Mouse (Mus musculus) spleen, adult 2 months (tissue): ENCODE results near the gene Smyd1. TPM values are rescaled to one million over a fixed set of nuclear protein-coding genes. Genes with fewer than 3 reads are reported as not detected.

Source experiments
- DNase-seq, 2 experiments: peaks; one replicate each; pipeline versions ENCODE4 v3.0.0 to v3.0.0-alpha.2; 2012 to 2021; ENCODE audit warnings: low spot score in 2 of 2, low read depth in 1 of 2
- H3K27ac ChIP-seq: fragments of 200-500 bp; 2 replicates; pipeline ENCODE4 v1.5.1; 2012; ENCODE audit warnings: low read length, inconsistent platforms; ENCODE audit not compliant: insufficient read depth
- H3K27me3 ChIP-seq: fragments of 200-500 bp; 2 replicates; pipeline ENCODE4 v1.6.1; 2012; ENCODE audit warnings: mild to moderate bottlenecking, moderate library complexity, low read length, inconsistent platforms; ENCODE audit not compliant: control insufficient read depth, insufficient read depth
- H3K36me3 ChIP-seq: fragments of 200-500 bp; 2 replicates; pipeline ENCODE4 v1.6.1; 2012; ENCODE audit warnings: mild to moderate bottlenecking, low read length, inconsistent platforms; ENCODE audit not compliant: control insufficient read depth, insufficient read depth
- H3K4me1 ChIP-seq: fragments of 200-500 bp; 2 replicates; pipeline ENCODE4 v1.6.1; 2011; ENCODE audit warnings: inconsistent platforms; ENCODE audit not compliant: control insufficient read depth, insufficient read depth, insufficient read length
- H3K4me3 ChIP-seq: fragments of 200-500 bp; 2 replicates; pipeline ENCODE4 v1.5.1; 2011; ENCODE audit warnings: mild to moderate bottlenecking, inconsistent platforms; ENCODE audit not compliant: insufficient read depth, insufficient read length; ENCODE audit errors: extremely low read depth
- CTCF ChIP-seq: fragments of 200-500 bp; IDR thresholded peaks from 2 replicates; pipeline ENCODE4 v1.5.1; 2011; ENCODE audit warnings: mild to moderate bottlenecking, inconsistent platforms; ENCODE audit not compliant: insufficient read depth, insufficient read length, insufficient replicate concordance; ENCODE audit errors: extremely low read depth
- POLR2A ChIP-seq: fragments of 200-500 bp; IDR thresholded peaks from 2 replicates; pipeline ENCODE4 v1.6.1; 2011; ENCODE audit warnings: low read depth, low read length, inconsistent platforms
- WGBS: fragments of 180-500 bp; shearing (Covaris S2); methylation state at CpG from one replicate; pipeline ENCODE4 v1.1.7; 2018; 5-methylcytosine and 5-hydroxymethylcytosine counted together
- polyA plus RNA-seq: library from polyadenylated mRNA; depleted of rRNA; stranded (reverse); fragments of >200 nt; gene quantifications from 2 replicates; pipeline ENCODE4 v1.2.3, GENCODE M21; 2012

The Smyd1 gene
- polyA plus RNA-seq, 1 experiment: 0.48 TPM

DNA sequence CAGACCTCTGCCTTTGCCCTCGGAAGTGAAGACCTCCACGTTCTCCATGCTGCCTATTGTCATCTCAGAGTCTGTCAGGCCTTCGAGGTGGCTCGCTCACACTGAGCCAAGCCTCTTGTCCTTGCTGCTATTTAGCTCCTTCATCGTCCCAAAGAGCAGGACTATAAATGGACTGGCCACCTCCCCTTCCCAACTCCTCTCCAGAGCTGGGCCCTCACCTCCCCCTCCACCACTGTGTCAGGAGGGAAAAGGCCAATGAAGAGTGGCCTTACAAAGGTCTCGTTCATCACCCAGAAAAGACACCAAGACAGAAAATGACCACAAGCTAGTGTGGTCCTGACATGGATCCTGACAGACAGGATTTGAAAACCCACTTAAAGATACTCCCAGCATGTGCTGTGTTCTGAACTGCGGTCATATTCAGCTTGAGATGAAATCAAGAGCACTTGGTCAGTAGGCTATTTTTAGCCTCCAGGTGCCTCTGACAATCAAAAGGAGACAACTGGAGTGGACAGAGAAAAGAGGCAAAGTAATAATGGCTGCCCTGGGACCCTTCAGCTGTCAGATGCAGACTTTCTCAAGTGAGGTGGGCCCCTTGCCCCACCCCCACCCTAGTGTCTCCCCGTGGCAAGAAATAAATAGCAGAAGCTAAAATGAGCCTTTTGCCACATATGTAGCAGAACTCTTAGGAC, 59.7 kb downstream of the Smyd1 start:
- H3K4me1 ChIP-seq: no peaks in the 10 kb centered on the region
- no peak overlapping the region for H3K27ac ChIP-seq
- TF ChIP-seq POLR2A: no peak
- TF ChIP-seq CTCF: no peak
- no peaks in the 10 kb centered on the region for H3K36me3 ChIP-seq
- H3K27me3 ChIP-seq: no peaks in the 10 kb centered on the region
- no peak for DNase-seq
- H3K4me3 ChIP-seq: no peak overlapping the region
- 83% methylated on average over 8 of the region's 8 CpGs for WGBS

DNA sequence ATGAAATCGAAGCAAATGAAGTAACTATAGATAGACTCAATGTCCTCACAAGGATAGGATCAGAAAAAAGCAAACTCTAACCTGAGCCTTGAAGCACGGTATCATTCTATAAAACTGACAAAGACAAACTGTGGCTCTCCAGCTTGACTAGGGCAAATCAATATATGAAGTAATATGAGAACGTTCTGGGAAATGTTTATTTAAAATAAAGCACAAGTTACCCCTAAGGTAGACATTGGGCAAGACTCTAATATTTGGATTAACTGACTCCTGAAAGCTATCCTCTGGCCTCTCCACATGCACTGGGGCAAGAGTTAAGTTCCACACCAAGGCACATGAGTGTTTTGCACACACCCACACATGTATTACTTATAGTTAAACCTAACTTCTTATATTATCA, 61.0 kb downstream of the Smyd1 start:
- no peak for DNase-seq
- H3K4me3 ChIP-seq: no peak overlapping the region
- H3K4me1 ChIP-seq: no peaks in the 10 kb centered on the region
- no peaks in the 10 kb centered on the region for H3K36me3 ChIP-seq
- H3K27ac ChIP-seq: no peak overlapping the region
- TF ChIP-seq POLR2A (no peak), CTCF (no peak)
- 86% methylated on average over 3 of the region's 3 CpGs for WGBS
- H3K27me3 ChIP-seq: 0 out of 2 replicates have a peak, but pooled peaks cover 1% of the 10 kb centered on the region

DNA sequence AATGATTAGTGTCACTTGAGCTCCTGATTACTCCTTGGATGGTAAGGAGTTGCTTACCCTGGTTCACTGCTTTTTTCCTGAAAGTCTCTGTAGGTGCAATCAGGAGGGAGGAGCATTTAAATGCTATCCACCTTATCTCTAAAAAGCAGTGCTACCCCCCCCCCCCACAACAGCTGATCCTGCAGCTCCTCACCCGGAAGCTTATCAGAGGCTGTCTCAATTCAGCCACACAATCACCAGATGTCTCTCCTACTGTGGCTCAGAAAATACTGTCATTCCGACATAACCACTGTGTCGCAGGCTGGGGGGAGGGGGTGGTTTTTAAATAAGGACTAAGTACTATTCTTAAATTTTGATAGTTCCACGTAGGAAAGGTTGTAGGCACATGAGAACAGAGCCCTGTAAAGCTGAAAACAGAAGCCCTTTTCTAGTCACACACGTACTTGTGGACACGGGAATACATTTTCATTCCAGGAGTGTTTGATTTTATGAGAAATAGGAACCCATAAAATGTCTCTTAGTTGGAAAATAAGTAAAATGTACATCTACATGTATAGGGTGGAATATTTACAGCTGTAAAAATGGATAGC, 61.9 kb downstream of the Smyd1 start:
- Histone ChIP-seq H3K36me3 (no peaks in the 10 kb centered on the region), H3K27me3 (0 out of 2 replicates have a peak, but pooled peaks cover 1% of the 10 kb centered on the region), H3K27ac (no peak overlapping the region), H3K4me3 (no peak overlapping the region), H3K4me1 (no peaks in the 10 kb centered on the region)
- DNase-seq: no peak
- no peak for TF ChIP-seq POLR2A
- no peak for TF ChIP-seq CTCF
- 27% methylated on average over 6 of the region's 6 CpGs for WGBS

DNA sequence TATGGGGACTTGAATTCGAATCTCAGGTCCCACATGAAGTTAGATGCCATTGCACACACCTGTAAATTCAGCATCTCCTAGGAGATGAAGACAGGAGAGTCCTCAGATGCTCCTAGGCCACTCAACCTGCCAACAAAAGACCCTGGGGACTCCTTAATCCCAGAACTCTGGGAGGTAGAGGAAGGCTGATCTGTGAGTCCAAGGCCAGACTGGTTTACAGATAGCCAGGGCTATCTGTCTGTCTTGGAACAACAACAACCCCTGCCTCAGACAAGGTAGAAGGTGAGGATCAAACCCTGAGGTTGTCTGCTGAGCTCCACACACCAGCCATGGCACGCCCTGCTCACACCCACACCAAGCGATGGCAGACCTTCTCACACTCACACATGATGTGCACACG, 62.9 kb downstream of the Smyd1 start:
- Histone ChIP-seq H3K27ac (no peak overlapping the region), H3K27me3 (0 out of 2 replicates have a peak, but pooled peaks cover 1% of the 10 kb centered on the region), H3K4me1 (no peaks in the 10 kb centered on the region), H3K4me3 (no peak overlapping the region), H3K36me3 (no peaks in the 10 kb centered on the region)
- no peak for DNase-seq
- 90% methylated on average over 4 of the region's 4 CpGs for WGBS
- no peak for TF ChIP-seq POLR2A
- no peak for TF ChIP-seq CTCF

DNA sequence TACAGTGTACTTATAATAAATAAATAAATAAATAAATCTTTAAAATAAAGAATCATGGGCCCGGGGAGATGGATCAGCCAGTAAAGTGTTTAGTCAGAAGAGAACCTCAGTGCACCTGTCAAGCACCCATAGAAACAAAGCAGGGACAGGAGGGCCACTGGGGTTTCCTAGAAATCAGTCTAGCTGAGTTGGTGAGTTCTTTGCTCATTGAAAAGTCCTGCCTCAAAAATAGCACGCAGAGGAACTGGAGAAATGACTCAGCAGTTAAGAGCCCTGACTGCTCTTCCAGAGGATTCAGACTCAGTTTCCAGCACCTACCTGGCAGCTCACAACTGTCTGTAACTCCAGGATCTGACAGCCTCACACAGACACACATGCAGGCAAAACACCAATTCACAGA, 63.5 kb downstream of the Smyd1 start:
- WGBS: 30% methylated on average over 2 of the region's 2 CpGs
- Histone ChIP-seq H3K4me3 (no peak overlapping the region), H3K27ac (no peak overlapping the region), H3K4me1 (no peaks in the 10 kb centered on the region), H3K27me3 (0 out of 2 replicates have a peak, but pooled peaks cover 1% of the 10 kb centered on the region), H3K36me3 (no peaks in the 10 kb centered on the region)
- DNase-seq: no peak
- TF ChIP-seq CTCF (no peak), POLR2A (no peak)

DNA sequence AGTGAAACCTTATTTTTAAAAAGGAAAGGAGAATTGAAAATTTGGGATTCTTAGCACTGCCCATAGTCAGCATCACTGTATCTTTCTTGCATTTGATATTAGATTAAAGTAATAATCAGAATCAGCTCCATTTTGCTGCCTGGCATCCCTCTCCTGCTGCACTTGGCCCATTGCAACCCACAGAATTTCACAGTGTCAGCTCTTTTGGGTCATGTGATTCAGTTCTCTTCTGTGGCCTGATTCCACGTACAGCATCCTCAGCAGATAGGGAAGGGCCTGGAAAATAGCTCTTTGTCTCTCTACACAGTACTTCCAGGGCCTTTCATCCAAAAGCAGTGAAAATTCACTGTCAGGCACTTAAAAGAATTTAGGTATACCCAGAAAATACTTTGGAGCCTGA, 64.7 kb downstream of the Smyd1 start:
- no peak overlapping the region for H3K27ac ChIP-seq
- H3K4me1 ChIP-seq: no peaks in the 10 kb centered on the region
- H3K4me3 ChIP-seq: no peak overlapping the region
- TF ChIP-seq CTCF (no peak), POLR2A (no peak)
- no peak for DNase-seq
- 0 out of 2 replicates have a peak, but pooled peaks cover 1% of the 10 kb centered on the region for H3K27me3 ChIP-seq
- WGBS: 67% methylated on average over 1 of the region's 1 CpGs
- H3K36me3 ChIP-seq: no peaks in the 10 kb centered on the region

DNA sequence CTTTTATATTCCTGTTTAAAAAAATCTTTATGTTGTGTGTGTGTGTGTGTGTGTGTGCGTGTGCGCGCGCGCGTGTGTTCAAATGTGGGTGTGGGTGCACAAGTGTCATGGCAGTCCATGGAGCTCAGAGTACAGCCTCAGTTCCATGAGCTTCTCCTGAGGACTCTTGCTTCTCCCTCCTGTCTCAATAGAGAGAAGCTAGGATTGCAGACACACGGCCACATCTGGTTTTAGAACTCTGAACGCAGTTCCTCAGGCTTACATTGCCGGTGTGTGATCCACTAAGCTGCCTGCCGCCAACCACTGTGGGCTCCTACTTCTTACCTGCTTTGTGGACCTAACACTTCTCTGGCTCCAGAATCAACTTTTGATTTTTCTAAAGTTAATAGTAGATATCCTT, 65.9 kb downstream of the Smyd1 start:
- no peak overlapping the region for H3K4me3 ChIP-seq
- no peaks in the 10 kb centered on the region for H3K36me3 ChIP-seq
- H3K27me3 ChIP-seq: 0 out of 2 replicates have a peak, but pooled peaks cover 1% of the 10 kb centered on the region
- 94% methylated on average over 10 of the region's 10 CpGs for WGBS
- DNase-seq: no peak
- no peak overlapping the region for H3K27ac ChIP-seq
- TF ChIP-seq POLR2A (no peak), CTCF (no peak)
- H3K4me1 ChIP-seq: no peaks in the 10 kb centered on the region
